Mouse (Mus musculus) spleen, adult 2 months (tissue): ENCODE data around the gene Ffar4.

Experiments
- CTCF ChIP-seq: fragments of 200-500 bp; IDR thresholded peaks from 2 replicates; pipeline ENCODE4 v1.5.1; 2011; ENCODE audit warnings: mild to moderate bottlenecking, inconsistent platforms; ENCODE audit not compliant: insufficient read depth, insufficient read length, insufficient replicate concordance; ENCODE audit errors: extremely low read depth
- POLR2A ChIP-seq: fragments of 200-500 bp; IDR thresholded peaks from 2 replicates; pipeline ENCODE4 v1.6.1; 2011; ENCODE audit warnings: low read depth, low read length, inconsistent platforms

GRCm38 (mm10) chr19:38064051-38064450, 32.8 kb upstream of the Ffar4 start:
- TF ChIP-seq CTCF (no peak), POLR2A (no peak)
